Mouse (Mus musculus) subcutaneous adipose tissue, adult 2 months (tissue): Measurements from ENCODE around the gene Zfx. TPM values are rescaled to one million over a fixed set of nuclear protein-coding genes. Genes with fewer than 3 reads are reported as not detected.

ENCODE experiments used
- polyA plus RNA-seq: library from polyadenylated mRNA; depleted of rRNA; stranded (reverse); fragments of >200 nt; gene quantifications from 2 replicates; pipeline ENCODE4 v1.2.3, GENCODE M21; 2012; ENCODE audit warnings: low replicate concordance; rRNA removed

Gene Zfx
- 6.5 and 13.5 TPM in 2 replicates for polyA plus RNA-seq

DNA sequence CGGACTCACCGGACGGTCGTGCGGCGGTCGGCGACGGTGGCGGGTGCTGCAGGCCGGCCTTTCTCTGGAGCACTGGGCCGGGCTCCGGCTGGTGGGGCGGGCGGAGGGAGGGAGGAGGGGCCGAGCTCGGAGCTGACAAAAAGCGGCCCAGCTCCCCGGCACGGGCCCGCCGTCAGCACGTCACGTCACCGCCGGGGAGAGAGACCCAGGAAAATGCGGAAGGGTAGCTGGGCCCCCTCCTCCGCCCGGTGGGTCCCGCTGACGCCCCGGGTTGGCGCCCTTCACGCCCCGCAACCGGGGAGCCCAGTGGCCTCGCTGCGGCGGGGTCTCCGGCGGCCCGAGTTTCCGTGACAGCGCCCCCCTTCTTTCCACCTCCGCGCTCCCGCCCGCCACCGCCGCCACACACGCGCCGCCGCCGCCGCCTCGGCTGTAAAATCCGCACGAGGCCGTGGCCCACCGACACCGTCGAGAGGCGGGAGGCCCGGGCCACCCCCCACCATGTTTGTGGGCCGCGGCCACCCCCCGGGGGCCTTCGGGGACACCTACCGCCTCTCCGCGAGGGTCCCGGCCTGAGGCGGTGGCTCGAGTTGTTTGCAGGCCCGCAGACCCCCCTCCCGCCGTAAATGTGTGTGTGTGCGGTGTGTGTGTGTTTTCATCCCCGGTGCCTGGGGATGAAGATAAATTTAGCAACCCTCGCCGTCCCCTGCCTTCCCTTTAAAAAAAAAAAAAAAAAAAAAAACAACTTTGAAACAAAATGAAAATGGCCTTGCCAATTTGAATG is at the start of gene Zfx:
Gene Zfx, minus strand, starts transcription at position 644 of the 781 bp plus-strand sequence.

Other genes with a start within 250 kb of the Zfx start
- not detected in 2 replicates for gene AU015836, start 155.0 kb downstream of the Zfx start, polyA plus RNA-seq
- gene Eif2s3x, start 89.2 kb upstream of the Zfx start, polyA plus RNA-seq = 74.3 and 98.2 TPM in 2 replicates
- 3.6 and 7.6 TPM in 2 replicates for gene Klhl15, start 110.9 kb upstream of the Zfx start, polyA plus RNA-seq
- gene Fam90a1b, start 243.1 kb upstream of the Zfx start, polyA plus RNA-seq = not detected in 2 replicates
- 9.7 and 17.1 TPM in 2 replicates for gene Apoo, start 243.4 kb upstream of the Zfx start, polyA plus RNA-seq